Mouse (Mus musculus) limb, embryonic 13.5 days (tissue): Measurements from ENCODE around the gene Gsdme. TPM values are rescaled to one million over a fixed set of nuclear protein-coding genes. Genes with fewer than 3 reads are reported as not detected.
A peak's percentile ranks its signal among the peaks of the same experiment; 100 is the strongest.

Source experiments
- ATAC-seq: fragments of 200-750 bp; cut with Nextera tagmentation; 2 replicates; pipeline ENCODE4 v1.8.0; 2017; ENCODE audit warnings: low read depth, moderate number of reproducible peaks, moderate TSS enrichment; ENCODE audit not compliant: low FRiP score
- H3K27ac ChIP-seq: fragments of 300-500 bp; sonication (generic); 2 replicates; pipeline ENCODE4 v1.5.1; 2015; ENCODE audit warnings: inconsistent platforms, mild to moderate bottlenecking, moderate library complexity
- H3K27me3 ChIP-seq: fragments of 300-500 bp; sonication (generic); 2 replicates; pipeline ENCODE4 v1.6.1; 2015; ENCODE audit warnings: mild to moderate bottlenecking, inconsistent platforms
- H3K36me3 ChIP-seq: fragments of 300-500 bp; sonication (generic); 2 replicates; pipeline ENCODE4 v1.6.1; 2015; ENCODE audit warnings: inconsistent platforms, mild to moderate bottlenecking, moderate library complexity
- H3K4me1 ChIP-seq: fragments of 300-500 bp; sonication (generic); 2 replicates; pipeline ENCODE4 v1.6.1; 2015; ENCODE audit warnings: inconsistent platforms
- H3K4me2 ChIP-seq: fragments of 300-500 bp; sonication (generic); replicated peaks from 2 replicates; pipeline ENCODE4 v1.6.1; 2015; ENCODE audit warnings: inconsistent platforms, mild to moderate bottlenecking, moderate library complexity
- H3K4me3 ChIP-seq: fragments of 300-500 bp; sonication (generic); 2 replicates; pipeline ENCODE4 v1.5.1; 2015; ENCODE audit warnings: moderate library complexity, mild to moderate bottlenecking, inconsistent platforms
- H3K9ac ChIP-seq: fragments of 300-500 bp; sonication (generic); 2 replicates; pipeline ENCODE4 v1.6.1; 2015; ENCODE audit warnings: mild to moderate bottlenecking, inconsistent platforms
- H3K9me3 ChIP-seq: fragments of 300-500 bp; sonication (generic); 2 replicates; pipeline ENCODE4 v1.6.1; 2016; ENCODE audit warnings: inconsistent platforms
- WGBS: fragments of 180-500 bp; shearing (Covaris S2); methylation state at CpG from one replicate; pipeline ENCODE4 v1.1.7; 2015; 5-methylcytosine and 5-hydroxymethylcytosine counted together
- polyA plus RNA-seq: library from polyadenylated mRNA; unstranded; fragments of >200 nt; fragmentation: Nextera tagmentation; extraction: Ambion mirVana; gene quantifications from 2 replicates; pipeline ENCODE4 v1.2.1, GENCODE M21; 2015

The Gsdme gene
- 51.0 and 54.7 TPM in 2 replicates for polyA plus RNA-seq

DNA sequence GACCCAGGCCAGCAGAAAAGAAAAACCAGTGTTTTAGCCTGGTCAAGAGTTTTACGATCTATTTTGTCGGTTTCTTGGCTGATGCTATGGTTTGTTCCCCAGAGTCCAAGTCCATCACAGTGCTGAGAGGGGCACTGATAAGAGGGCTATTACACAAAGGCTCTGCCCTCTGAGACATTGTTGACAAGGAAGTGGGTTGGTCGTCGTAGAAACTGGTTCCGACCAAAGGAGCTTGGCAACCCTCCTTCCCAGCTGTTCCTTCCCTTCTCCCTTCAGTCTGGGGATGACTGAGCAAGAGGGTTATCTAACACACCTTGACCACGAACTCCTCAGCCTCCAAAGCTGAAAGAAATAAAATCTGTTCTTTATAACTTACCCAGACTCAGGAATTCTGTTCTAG lies at the start of gene Gsdme:
TSS of gene Gsdme (minus strand) at position 193 of the 400 bp plus-strand sequence.
- Histone ChIP-seq H3K27ac (no peak within 1 kb of the TSS), H3K36me3 (no peaks in the 10 kb centered on the region), H3K27me3 (no peaks in the 10 kb centered on the region), H3K4me1 (peaks cover 16% of the 10 kb centered on the region), H3K9me3 (no peaks in the 10 kb centered on the region), H3K4me2 (no peak within 1 kb of the TSS), H3K9ac (no peak within 1 kb of the TSS), H3K4me3 (no peak within 1 kb of the TSS)
- WGBS = 80% methylated on average over 6 of the region's 6 CpGs
- no peak for ATAC-seq

DNA sequence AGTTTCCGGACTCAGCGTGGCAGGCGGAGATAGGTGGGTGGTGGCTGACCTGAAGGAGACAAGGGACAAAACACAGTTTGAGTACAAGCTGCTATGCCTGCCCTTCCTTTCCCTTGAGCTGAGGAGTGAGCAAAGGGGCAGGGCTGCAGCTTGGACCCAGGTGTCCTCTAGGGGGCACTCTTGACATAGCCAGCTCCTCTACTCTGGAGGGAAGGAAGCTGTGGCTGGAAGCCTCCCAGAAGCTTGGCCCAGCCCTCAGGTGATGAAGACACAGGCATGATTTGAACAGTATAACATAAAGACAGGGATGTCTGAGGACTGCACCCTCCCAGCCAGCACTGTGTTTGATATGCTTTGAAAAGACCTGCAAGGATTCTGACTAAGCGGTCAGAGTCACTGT lies 49.0 kb upstream of the Gsdme start:
- peak; percentile 81 for ATAC-seq
- 34% methylated on average over 4 of the region's 4 CpGs for WGBS
- H3K27me3 ChIP-seq = no peaks in the 10 kb centered on the region

DNA sequence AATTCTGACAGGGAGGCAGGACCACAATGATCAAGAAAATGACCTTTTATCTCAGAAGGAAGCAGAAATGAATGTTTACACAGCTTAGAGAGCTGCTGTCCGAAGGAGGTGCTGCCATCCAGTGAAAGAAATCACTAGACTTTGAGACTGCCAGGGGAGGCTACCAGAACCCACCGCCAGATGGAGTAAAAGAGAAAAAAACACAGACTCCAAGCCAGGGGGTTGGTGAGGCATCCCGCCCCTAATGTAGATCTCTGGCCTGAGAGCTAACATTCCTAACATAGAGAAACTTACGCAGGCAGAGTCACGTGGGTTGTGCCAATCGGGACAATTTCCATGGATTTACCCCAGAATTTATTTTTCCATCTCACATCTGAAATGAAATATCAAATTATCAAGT lies 45.4 kb upstream of the Gsdme start:
- 44% methylated on average over 6 of the region's 6 CpGs for WGBS
- ATAC-seq = no peak
- Histone ChIP-seq H3K36me3 (peaks cover 3% of the 10 kb centered on the region; the same call in 1 of the 2 replicates), H3K27me3 (no peaks in the 10 kb centered on the region), H3K4me2 (no peak overlapping the region), H3K4me3 (no peak overlapping the region), H3K27ac (no peak overlapping the region), H3K9ac (no peak overlapping the region), H3K4me1 (0 out of 2 replicates have a peak, but pooled peaks cover 1% of the 10 kb centered on the region), H3K9me3 (no peaks in the 10 kb centered on the region)

More for the DNA sequence above, 49.0 kb upstream of the Gsdme start:
- Histone ChIP-seq H3K4me2 (no peak overlapping the region), H3K4me3 (no peak overlapping the region), H3K36me3 (peaks cover 3% of the 10 kb centered on the region; the same call in 1 of the 2 replicates), H3K4me1 (0 out of 2 replicates have a peak, but pooled peaks cover 4% of the 10 kb centered on the region), H3K27ac (no peak overlapping the region), H3K9me3 (no peaks in the 10 kb centered on the region), H3K9ac (no peak overlapping the region)

DNA sequence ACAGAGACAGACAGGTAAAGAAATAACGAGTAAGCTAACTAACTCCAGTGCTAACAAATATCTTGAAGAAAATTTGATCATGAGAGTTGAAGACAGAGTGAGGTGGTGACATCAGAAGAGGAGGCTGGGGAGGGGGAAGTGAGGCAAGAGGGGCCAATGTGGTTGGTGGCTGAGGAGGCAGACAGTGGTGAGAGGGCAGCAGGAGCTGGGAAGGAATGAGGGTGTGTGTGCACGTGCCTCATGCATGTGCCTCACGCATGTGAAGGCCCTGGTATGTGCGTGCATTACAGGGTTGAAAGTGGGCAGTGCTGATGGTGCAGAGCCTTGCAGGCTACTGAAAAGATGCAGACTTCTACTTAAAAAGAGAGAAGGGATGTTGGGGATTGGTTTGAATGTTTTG lies 43.0 kb upstream of the Gsdme start:
- H3K27ac ChIP-seq = no peak overlapping the region
- WGBS = 74% methylated on average over 4 of the region's 4 CpGs
- H3K27me3 ChIP-seq = no peaks in the 10 kb centered on the region
- H3K4me3 ChIP-seq = no peak overlapping the region
- ATAC-seq = no peak
- H3K4me2 ChIP-seq = no peak overlapping the region
- H3K9me3 ChIP-seq = no peaks in the 10 kb centered on the region
- H3K4me1 ChIP-seq = no peaks in the 10 kb centered on the region
- H3K9ac ChIP-seq = no peak overlapping the region
- H3K36me3 ChIP-seq = peaks cover 9% of the 10 kb centered on the region; the same call in 1 of the 2 replicates

DNA sequence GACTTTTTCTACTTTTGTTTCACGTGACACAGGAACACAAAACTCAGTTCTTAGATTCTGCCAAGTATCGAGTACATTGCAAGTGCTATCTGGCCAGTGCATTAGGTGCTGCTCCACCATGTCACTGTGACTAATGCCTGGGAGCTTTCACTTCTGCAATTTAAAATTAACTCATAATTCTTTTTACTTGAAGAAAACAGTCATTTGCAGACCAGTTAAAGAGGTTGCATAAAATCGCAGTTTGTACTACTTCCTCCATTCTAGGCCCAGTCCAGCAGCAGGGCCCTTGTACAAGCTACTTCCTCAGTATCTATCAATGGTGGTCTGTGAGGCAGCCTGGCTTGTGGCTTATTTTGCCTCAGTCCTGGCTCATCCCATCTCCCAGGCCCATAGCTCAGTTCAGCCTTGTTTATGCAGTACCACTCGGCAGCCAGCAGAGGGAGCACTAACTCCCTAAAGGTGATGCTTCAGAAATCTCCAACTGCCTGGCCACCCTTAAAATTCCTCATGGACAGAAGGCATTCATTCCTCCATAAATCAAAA lies 41.4 kb upstream of the Gsdme start:
- WGBS = 63% methylated on average over 4 of the region's 4 CpGs
- no peak overlapping the region for H3K27ac ChIP-seq
- ATAC-seq = no peak

DNA sequence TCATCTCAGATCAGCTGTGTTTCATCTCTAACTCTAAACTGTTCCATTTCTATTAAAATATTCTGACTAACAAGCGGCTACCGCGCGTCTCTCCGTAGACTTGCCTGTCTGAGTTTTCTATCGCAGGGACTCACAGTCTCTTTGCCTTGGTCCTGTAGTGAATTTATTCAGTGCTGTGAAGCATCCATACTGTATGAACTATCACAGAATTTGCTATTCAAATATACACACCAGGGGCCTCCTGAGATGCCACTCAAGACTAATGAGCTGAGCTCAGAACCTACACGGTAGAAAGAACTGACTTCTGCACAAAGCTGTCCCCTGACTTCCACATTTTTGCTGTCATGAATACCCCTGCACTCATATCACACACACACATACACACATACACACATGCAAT lies 37.5 kb upstream of the Gsdme start:
- no peaks in the 10 kb centered on the region for H3K4me1 ChIP-seq

More for the DNA sequence above, 41.4 kb upstream of the Gsdme start:
- Histone ChIP-seq H3K9me3 (no peaks in the 10 kb centered on the region), H3K36me3 (peaks cover 9% of the 10 kb centered on the region; the same call in 1 of the 2 replicates), H3K4me2 (no peak overlapping the region), H3K4me1 (no peaks in the 10 kb centered on the region), H3K9ac (no peak overlapping the region), H3K4me3 (no peak overlapping the region), H3K27me3 (no peaks in the 10 kb centered on the region)

DNA sequence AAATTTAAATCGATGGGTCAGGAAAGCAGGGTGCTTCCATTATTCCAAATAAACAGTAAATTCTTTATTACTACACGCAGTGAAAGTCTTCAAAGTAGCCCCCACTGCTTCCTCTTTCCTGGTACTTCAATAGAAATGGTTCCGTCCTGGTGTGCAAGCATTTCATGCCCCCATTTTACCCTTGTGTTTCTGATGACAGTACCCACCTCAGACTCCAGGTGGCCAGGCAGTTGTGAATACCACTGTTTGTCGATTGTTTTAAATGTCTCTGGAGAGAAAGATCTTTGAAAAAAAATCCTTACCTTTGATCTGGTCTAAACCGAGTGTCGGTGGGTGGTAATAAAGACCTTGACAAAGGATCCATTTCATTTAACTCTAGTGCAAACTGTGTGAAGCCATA lies 37.0 kb upstream of the Gsdme start:
- WGBS = 69% methylated on average over 6 of the region's 6 CpGs
- Histone ChIP-seq H3K27me3 (no peaks in the 10 kb centered on the region), H3K36me3 (peaks cover 8% of the 10 kb centered on the region; the same call in 1 of the 2 replicates), H3K27ac (no peak overlapping the region), H3K9me3 (no peaks in the 10 kb centered on the region), H3K4me3 (no peak overlapping the region), H3K4me2 (no peak overlapping the region), H3K4me1 (no peaks in the 10 kb centered on the region), H3K9ac (no peak overlapping the region)
- no peak for ATAC-seq

More for the DNA sequence above, 37.5 kb upstream of the Gsdme start:
- H3K27me3 ChIP-seq = no peaks in the 10 kb centered on the region
- H3K36me3 ChIP-seq = peaks cover 8% of the 10 kb centered on the region; the same call in 1 of the 2 replicates
- H3K4me2 ChIP-seq = no peak overlapping the region
- no peaks in the 10 kb centered on the region for H3K9me3 ChIP-seq
- no peak overlapping the region for H3K9ac ChIP-seq
- no peak overlapping the region for H3K4me3 ChIP-seq
- H3K27ac ChIP-seq = no peak overlapping the region
- no peak for ATAC-seq
- 92% methylated on average over 7 of the region's 7 CpGs for WGBS

DNA sequence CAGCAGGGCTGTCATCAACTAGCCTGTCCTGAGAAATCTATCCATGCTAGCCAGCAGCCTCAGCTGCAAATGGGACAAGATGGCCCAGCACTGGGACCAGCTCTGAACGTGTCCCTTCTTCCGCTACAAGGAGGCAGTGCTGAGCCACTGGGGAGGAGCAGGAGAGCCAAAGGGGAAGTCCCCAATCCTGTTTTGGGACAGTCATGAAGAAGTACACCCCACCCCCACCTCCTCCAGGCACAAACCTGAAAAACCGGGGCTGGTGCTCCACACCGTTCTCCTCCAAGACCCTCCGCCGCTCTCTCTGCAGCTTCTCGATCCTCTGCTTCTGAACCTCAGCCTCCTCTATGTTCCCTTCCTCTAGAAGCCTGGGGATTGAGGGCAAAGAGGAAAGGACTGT lies 35.4 kb upstream of the Gsdme start:
- H3K27ac ChIP-seq = no peak overlapping the region
- ATAC-seq = no peak
- H3K4me2 ChIP-seq = no peak overlapping the region
- H3K9ac ChIP-seq = no peak overlapping the region
- 0 out of 2 replicates have a peak, but pooled peaks cover under 1% of the 10 kb centered on the region for H3K4me1 ChIP-seq
- WGBS = 78% methylated on average over 7 of the region's 7 CpGs
- H3K27me3 ChIP-seq = no peaks in the 10 kb centered on the region
- H3K36me3 ChIP-seq = peaks cover 12% of the 10 kb centered on the region; the same call in 1 of the 2 replicates
- no peak overlapping the region for H3K4me3 ChIP-seq
- H3K9me3 ChIP-seq = no peaks in the 10 kb centered on the region

DNA sequence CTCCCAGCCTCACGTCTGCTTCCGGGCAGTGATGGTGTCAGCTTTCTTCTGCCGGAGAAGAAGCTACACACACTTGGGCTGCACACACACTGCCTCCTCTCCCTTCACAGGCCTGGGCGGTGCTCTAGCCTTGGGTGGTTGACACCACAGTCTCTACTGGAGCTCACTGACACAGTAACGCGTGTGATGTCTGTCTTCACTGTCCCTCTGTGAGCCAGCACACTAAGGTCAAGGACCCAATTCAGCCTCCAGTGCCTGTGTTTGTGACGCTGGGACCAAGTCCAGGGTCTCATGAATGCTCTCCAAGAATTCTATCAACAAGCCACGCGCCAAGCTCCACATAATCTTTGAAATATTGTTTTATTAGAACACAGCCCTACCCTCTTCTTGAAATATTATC lies 34.0 kb upstream of the Gsdme start:
- 86% methylated on average over 9 of the region's 9 CpGs for WGBS

DNA sequence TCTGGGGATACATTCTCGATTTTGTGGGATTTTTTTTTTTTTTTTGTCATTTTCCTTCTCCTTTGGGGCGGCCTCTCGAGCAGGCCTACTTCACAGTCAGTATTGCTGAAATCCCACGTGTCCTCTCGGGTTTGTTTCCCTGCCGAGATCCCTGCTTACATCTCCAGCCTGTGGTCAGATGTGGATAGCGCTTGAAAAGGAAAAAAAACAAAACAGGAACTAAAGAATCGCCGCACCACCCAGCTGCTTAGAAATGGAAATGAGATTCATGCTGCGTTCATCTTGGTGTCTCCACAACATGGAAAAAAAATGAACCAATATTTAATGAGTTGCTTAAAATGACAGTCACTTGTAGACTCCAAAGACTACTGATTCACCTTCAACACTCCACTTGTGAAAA lies 31.5 kb upstream of the Gsdme start:
- WGBS = 80% methylated on average over 10 of the region's 10 CpGs
- 0 out of 2 replicates have a peak, but pooled peaks cover 2% of the 10 kb centered on the region for H3K4me1 ChIP-seq
- H3K36me3 ChIP-seq = 0 out of 2 replicates have a peak, but pooled peaks cover 6% of the 10 kb centered on the region
- H3K4me3 ChIP-seq = no peak overlapping the region
- H3K4me2 ChIP-seq = no peak overlapping the region
- H3K27ac ChIP-seq = no peak overlapping the region
- H3K27me3 ChIP-seq = no peaks in the 10 kb centered on the region
- no peak for ATAC-seq
- no peak overlapping the region for H3K9ac ChIP-seq
- H3K9me3 ChIP-seq = no peaks in the 10 kb centered on the region

More for the DNA sequence above, 34.0 kb upstream of the Gsdme start:
- H3K27me3 ChIP-seq = no peaks in the 10 kb centered on the region
- no peak overlapping the region for H3K4me3 ChIP-seq
- no peak overlapping the region for H3K27ac ChIP-seq
- no peaks in the 10 kb centered on the region for H3K9me3 ChIP-seq
- ATAC-seq = no peak
- H3K4me1 ChIP-seq = 0 out of 2 replicates have a peak, but pooled peaks cover 2% of the 10 kb centered on the region
- no peak overlapping the region for H3K9ac ChIP-seq
- no peak overlapping the region for H3K4me2 ChIP-seq
- peaks cover 8% of the 10 kb centered on the region; the same call in 1 of the 2 replicates for H3K36me3 ChIP-seq

DNA sequence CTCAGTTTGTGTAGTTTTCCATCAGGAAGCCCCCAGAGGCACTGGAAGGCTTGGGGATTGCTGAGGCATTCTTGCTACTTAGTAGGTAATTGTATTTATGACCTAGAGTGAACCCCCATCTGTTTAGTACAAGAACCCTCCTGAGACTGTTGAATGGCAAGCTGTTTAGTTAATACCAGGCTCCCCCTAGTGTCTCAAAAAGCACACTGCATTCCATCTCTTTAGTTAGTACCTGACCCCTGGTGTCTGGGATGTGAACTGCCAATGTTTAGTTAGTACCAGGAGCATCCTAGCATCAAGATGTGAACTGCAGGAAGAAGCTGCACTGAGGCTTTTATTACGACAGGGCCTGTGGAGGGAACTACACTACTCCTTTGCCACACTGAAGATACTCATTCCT lies 30.5 kb upstream of the Gsdme start:
- H3K4me2 ChIP-seq = no peak overlapping the region
- 30% methylated on average over 1 of the region's 1 CpGs for WGBS
- H3K9ac ChIP-seq = no peak overlapping the region
- H3K4me1 ChIP-seq = 0 out of 2 replicates have a peak, but pooled peaks cover 2% of the 10 kb centered on the region
- no peak overlapping the region for H3K27ac ChIP-seq
- H3K27me3 ChIP-seq = no peaks in the 10 kb centered on the region
- 0 out of 2 replicates have a peak, but pooled peaks cover 6% of the 10 kb centered on the region for H3K36me3 ChIP-seq
- no peaks in the 10 kb centered on the region for H3K9me3 ChIP-seq
- ATAC-seq = peak; percentile 54; the same call in 1 of the 2 replicates
- H3K4me3 ChIP-seq = no peak overlapping the region

DNA sequence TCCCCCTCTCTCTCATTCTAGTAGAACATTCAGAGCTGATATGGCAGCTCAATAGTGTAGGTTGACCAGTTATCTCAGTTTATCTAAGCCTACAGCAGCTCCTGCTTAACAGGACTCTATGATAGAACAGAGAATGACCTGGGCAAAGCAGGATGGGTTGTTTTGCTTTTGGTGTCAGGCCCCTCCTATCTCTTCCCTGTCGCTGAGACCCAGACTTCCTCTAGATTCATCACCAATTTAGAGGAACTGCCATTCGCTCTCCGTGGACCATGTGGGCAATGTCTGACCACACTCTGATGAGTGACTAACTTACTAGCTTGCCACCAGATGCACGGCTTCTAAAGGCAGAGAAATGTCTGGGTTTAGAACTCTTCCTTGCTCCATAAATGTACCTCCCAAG lies 28.0 kb upstream of the Gsdme start:
- Histone ChIP-seq H3K9me3 (no peaks in the 10 kb centered on the region), H3K4me3 (no peak overlapping the region), H3K4me1 (0 out of 2 replicates have a peak, but pooled peaks cover 7% of the 10 kb centered on the region), H3K27ac (no peak overlapping the region), H3K4me2 (no peak overlapping the region), H3K27me3 (no peaks in the 10 kb centered on the region), H3K9ac (no peak overlapping the region), H3K36me3 (0 out of 2 replicates have a peak, but pooled peaks cover 4% of the 10 kb centered on the region)
- 84% methylated on average over 4 of the region's 4 CpGs for WGBS
- ATAC-seq = no peak
